Mouse (Mus musculus): Measurements from ENCODE around the gene Ereg. TPM values are rescaled to one million over a fixed set of nuclear protein-coding genes. Genes with fewer than 3 reads are reported as not detected.

Gene Ereg
- total RNA-seq (2021): not detected
- long read RNA-seq, experiment 1: 0 reads
- long read RNA-seq, experiment 2: 0 reads

GRCm38 (mm10) chr5:91074450-91074950 lies at the start of gene Ereg:
TSS of gene Ereg (plus strand) at chr5:91074622.
- intact Hi-C loops (cut with DNase I): no loop called here
- DNase-seq: no peak

GRCm38 (mm10) chr5:91027164-91027563 lies 47.3 kb upstream of the Ereg start, which contains the start of gene Epgn:
TSS of gene Epgn (plus strand) at chr5:91027464.
- intact Hi-C loops (cut with DNase I): no loop called here
- no peak for DNase-seq

DNA sequence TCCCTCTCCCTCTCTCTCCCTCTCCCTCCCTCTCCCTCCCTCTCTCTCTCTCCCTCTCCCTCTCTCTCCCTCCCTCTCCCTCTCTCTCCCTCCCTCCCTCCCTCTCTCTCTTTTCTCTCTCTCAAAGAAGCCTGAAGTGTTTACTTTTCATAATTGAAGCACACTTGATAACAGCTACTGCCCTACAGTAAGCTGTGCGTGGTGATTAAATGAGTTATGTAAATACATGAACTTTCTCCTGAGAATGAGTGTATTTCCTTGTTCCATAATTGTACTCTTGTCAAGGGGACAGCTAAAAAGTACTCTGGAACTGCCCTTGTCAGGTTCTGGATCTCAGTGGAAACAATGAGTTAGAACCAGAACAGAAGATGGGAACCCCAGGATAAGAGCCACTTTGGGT lies 46.6 kb upstream of the Ereg start:
- no peak for DNase-seq
- intact Hi-C loops (cut with DNase I): no loop called here

GRCm38 (mm10) chr5:91030629-91031028 lies 43.8 kb upstream of the Ereg start:
- intact Hi-C loops (cut with DNase I): no loop called here
- DNase-seq: no peak

DNA sequence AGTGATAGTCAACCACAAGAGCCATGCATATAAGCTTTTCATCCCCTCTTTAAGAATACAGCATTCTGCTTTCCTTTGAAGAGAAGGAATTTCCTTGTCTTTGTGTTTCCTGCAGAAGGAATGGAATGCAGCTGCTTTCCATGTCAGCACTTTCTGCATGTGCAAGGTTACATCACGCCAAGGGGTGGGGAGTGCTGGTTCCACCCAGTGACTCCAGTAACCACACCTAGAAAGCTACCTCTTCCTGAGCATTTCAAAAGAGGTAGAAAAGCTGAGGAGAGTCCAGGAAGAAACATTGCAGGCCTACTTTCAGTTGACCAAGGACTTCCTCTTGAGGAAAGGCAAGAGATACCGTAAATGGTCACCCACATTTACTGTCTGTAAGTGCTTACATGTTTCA lies 39.1 kb upstream of the Ereg start:
- intact Hi-C loops (cut with DNase I): no loop called here
- DNase-seq: no peak

- intact Hi-C loops (cut with DNase I): no loop called here
- no peak for DNase-seq
These were observed 37.8 kb upstream of the Ereg start for GRCm38 (mm10) chr5:91036628-91037027.

GRCm38 (mm10) chr5:91037756-91038155 lies 36.7 kb upstream of the Ereg start:
- intact Hi-C loops (cut with DNase I): no loop called here
- DNase-seq: no peak

DNA sequence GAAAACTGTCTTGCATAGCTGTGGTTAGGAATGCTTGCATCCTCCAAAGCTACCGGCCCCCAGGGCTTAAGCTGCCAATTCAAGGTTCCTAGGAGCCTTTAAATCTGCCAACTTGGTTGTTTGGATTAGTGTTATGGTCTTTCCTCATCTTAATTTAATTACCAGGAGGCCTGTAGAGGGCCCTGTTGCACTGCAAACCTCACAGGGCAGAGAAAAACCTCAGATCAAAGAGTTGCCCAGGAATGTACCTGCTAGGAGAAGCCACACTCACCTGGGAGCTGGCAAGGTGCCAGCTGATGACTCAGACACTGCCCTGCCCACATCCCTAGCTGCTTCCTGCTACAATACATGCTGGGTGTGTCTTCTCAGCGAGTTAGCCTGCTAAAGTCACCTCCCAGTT lies 35.9 kb upstream of the Ereg start:
- intact Hi-C loops (cut with DNase I): no loop called here
- no peak for DNase-seq

DNA sequence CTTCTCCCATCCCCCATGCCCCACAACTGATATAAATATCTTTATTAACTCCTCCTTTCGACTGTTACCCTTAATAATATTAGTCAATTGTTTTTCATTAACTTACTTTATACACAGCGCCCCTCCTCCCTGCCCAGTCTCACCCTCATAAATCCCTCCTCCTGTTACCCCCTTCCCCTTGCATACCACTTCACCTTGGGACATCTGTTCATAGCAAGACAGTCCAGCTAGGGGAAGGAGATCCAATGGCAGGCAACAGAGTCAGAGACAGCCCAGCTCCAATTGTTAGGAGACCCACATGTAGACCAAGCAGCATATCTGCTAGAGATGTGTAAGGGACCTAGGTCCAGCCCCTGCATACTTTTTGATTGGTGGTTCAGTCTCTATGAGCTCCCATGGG lies 35.5 kb upstream of the Ereg start:
- no peak for DNase-seq
- intact Hi-C loops (cut with DNase I): no loop called here

DNA sequence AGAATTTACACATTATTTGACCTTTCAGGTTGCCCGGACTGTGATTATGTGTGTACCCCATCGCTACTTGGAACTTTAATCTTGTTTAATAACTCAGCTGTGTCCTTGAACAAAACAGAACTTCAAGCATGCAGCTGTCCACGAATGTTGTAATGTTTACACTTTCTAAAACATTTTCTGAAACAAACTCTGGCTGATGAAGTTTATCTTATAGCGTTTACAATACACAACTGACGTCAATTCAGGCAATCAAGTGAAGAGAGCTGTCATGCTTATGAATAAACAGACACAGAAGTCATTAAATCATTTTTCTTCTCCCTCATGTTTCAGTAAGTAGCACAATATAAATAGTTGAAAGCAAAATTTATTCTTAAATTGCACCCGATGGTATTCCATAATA lies 26.4 kb upstream of the Ereg start:
- intact Hi-C loops (cut with DNase I): no loop called here
- no peak for DNase-seq

DNA sequence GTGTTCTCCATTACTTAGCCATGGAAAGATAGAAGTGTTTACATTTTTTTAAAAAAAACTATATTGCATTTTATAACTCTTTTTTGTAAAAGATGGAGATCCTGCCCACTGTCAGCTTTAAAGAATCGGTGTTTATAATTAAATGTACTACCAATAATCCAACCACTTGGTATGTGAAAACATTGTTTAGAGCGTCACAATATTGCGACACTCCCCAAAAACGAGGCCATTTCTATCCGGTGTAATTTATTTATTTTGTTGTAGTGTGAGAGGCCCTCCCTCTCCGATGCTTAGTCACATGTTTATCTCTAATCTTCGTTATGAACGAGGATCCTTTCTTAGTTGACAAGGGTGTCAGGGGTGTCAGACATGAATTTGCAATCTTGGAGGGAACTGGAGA lies 26.0 kb upstream of the Ereg start:
- DNase-seq: no peak
- intact Hi-C loops (cut with DNase I): no loop called here

GRCm38 (mm10) chr5:91072340-91072739 lies 2.1 kb upstream of the Ereg start:
- intact Hi-C loops (cut with DNase I): no loop called here
- DNase-seq: no peak

GRCm38 (mm10) chr5:91073626-91074025 lies 796 bp upstream of the Ereg start:
- DNase-seq: no peak
- intact Hi-C loops (cut with DNase I): no loop called here

- no peak for DNase-seq
- intact Hi-C loops (cut with DNase I): no loop called here
These were observed 396 bp upstream of the Ereg start for GRCm38 (mm10) chr5:91074026-91074425.

DNA sequence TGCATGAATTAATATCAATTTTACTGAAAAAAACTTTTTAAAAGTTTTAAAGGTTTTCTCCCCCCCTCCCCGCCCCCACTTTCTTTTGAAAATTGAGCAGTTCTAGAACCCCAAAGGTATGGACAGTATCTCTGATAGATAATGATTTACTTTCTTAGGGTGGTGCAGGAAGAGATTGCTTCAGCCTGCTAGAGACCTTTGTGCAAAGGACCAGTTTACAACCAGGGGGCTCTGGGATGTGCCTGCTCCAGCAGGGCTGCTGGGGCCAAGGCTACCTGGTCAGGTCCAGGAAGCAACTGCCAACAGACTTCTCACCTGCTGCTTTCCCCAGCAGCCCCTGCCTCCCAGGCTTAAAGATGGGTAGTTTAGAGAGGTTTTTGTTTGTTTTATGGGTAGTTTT lies 599 bp downstream of the Ereg start:
- DNase-seq: no peak
- intact Hi-C loops (cut with DNase I): no loop called here

DNA sequence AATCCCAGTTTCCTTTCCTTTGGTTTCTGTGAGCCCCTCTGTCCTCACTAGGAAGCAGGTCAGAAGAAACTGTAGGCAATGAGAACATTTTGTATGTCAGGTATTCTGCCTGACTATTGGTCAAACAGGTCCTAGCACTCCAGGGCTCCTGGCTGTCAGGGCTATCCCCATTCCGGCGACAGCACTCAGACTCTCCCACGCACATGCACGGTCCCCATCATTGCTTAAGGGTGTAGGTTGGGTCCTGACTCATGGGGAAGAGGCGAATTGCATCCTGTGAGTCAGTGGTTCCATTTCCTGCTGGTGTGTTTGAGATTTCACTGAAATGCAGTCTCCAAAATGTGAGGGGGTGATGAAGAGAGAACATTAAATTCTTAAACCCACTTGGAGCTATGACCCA lies 8.6 kb downstream of the Ereg start:
- no peak for DNase-seq
- intact Hi-C loops (cut with DNase I): no loop called here

- DNase-seq: no peak
- intact Hi-C loops (cut with DNase I): no loop called here
These were observed 10.9 kb downstream of the Ereg start for GRCm38 (mm10) chr5:91085291-91085690.

DNA sequence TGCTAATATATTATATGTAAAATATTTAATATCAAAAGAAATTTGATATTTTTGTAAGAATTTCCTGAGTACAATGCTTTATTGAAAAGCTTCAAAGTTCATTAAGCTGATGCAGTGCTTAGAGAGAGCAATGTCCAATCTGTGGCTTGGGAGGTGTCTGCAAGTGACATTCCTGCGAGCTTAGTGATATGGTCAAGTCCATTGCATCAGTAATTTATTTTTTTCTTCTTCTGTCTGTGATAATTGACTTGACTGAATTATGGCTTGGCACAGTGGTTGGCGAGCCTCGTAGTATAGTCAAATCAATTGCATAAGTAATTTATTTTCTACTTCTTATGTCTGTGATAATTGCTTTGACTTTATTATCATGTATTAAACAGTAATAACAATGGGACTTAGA lies 15.9 kb downstream of the Ereg start:
- intact Hi-C loops (cut with DNase I): no loop called here
- DNase-seq: no peak

DNA sequence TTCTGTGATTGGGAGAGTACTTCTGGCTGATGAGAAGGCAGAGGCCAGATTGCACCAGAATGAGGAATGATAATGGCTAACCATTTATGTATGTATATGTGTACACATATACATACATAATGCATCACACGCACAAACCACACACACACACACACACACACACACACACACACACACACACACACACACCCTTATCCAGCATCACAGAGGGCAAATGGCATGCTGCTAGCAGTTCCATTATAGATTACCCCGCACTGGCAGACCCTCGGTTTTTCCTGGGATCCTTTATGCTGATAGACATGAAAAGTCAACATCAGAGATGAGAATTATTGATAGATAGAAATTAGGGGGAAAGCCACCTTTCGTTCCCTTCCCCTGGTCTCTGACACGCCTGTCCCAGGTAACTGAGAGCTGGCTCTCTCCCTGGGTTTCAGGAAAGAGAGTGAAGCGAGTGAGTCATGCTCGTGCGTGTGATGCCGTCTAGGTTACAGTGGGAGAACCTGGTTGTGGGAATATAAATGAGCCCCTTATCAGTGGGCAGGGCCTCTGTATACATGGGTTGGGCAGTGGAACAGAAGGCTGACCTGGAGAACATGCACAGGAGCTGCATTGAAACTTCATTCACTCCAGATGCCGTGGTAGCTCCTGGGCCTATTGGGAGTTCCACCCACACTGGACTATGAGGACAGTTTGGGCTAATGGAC lies 23.6 kb downstream of the Ereg start:
- intact Hi-C loops (cut with DNase I): no loop called here
- no peak for DNase-seq

GRCm38 (mm10) chr5:91101742-91102141 lies 27.3 kb downstream of the Ereg start:
- intact Hi-C loops (cut with DNase I): no loop called here

DNA sequence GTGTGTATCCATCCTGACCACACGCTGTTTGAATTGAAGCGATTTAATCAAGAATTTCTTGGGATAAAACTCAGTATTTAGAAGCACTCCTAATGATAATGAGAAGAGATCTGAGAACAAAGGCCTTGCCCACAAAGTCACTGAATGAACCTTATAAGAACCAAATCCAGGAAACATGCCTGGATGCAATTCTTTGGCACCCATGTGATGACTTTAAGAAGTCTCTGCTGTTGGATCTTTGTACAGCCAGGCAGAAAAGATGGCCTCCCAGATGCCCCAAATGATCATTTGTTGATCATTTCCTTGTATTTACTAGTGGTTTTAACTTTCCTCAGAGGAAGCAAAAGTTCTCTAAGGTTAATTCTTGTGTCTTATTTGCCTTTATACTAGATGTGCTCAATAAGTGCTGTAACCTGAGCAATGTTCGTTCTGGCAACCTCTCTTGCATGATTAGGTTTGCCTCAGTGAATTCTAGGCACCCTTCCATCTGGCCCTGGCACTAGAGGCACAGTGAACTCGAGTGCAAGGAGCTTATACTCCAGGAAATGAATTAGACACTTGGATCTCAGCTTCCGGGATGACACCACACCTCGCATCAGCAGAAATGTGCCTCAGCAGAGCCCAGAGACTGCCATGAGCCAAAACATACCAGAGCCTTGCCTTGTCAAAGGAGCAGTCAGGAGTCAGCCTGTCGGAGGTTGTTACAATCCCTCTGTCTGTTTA lies 29.7 kb downstream of the Ereg start:
- intact Hi-C loops (cut with DNase I): no loop called here
- no peak for DNase-seq

More at GRCm38 (mm10) chr5:91101742-91102141, 27.3 kb downstream of the Ereg start:
- DNase-seq: no peak

DNA sequence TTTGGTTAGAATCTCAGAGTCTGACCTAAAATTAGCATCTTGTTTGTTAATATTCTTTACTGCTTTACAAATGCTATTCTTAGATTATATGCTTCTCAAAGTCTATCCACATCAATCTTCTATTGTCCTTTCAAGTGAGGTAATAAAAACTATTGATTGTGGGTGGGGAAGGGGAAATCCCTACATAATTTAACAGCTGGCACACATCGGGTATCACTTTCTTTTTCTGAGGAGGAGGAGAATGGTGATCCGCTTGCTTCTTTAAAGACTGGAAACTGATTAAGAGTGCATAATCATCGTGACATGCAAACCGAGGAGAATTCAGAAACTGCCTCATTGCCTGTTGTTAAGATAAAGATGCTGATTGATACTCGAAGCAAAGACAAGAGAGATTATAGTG lies 31.8 kb downstream of the Ereg start:
- intact Hi-C loops (cut with DNase I): no loop called here
- DNase-seq: no peak
